Mouse (Mus musculus): Measurements from ENCODE around the gene Olfr91. TPM values are rescaled to one million over a fixed set of nuclear protein-coding genes. Genes with fewer than 3 reads are reported as not detected.

Olfr91 gene
- polyA plus RNA-seq, 1 experiment: not detected

- Histone ChIP-seq H3K4me1 (ENCODE audit: control insufficient read depth, insufficient read depth, insufficient read length) (no peaks in the 10 kb centered on the region), H3K36me3 (ENCODE audit: control insufficient read depth, insufficient read depth, low read length) (peaks cover 13% of the 10 kb centered on the region), H3K4me3 (ENCODE audit: extremely low read depth, insufficient read depth, insufficient read length) (no peak overlapping the region), H3K27ac (ENCODE audit: insufficient read depth, low read length) (no peak overlapping the region), H3K27me3 (ENCODE audit: control insufficient read depth, insufficient read depth, low read length) (no peaks in the 10 kb centered on the region)
- no peak for DNase-seq (ENCODE audit: low read depth in 1 of 2, low spot score in 2 of 2)
- TF ChIP-seq CTCF (IDR thresholded peaks at IDR 0.05; ENCODE audit: extremely low read depth, insufficient read depth, insufficient read length, insufficient replicate concordance) (no peak), POLR2A (IDR thresholded peaks at IDR 0.05; ENCODE audit: low read depth, low read length) (no peak)
- 90% methylated on average over 11 of the region's 11 CpGs for WGBS
Observed at GRCm38 (mm10) chr17:37063686-37064495, 34.2 kb downstream of the Olfr91 start.

DNA sequence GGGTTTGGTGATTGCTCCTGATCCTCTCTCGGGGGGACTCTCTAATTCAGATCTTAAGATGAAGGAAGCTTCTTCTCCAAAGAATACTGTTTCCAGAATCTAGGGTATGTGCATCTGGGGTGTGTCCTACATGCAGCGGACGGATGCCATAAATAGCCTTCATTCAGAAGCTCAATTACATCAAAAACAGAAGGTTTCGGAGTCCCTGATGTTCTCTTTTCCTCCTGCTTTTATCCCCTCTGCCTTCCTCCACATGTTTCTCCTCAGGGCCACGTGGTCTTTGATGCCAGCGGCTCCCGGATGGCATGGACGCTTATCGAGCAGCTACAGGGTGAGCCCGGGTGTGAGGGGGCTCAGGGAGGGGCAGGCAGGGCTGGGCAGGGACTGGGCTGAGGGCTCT is 35.0 kb downstream of the Olfr91 start:
- H3K27me3 ChIP-seq (ENCODE audit: control insufficient read depth, insufficient read depth, low read length): no peaks in the 10 kb centered on the region
- no peak overlapping the region for H3K27ac ChIP-seq (ENCODE audit: insufficient read depth, low read length)
- no peak overlapping the region for H3K4me3 ChIP-seq (ENCODE audit: extremely low read depth, insufficient read depth, insufficient read length)
- H3K36me3 ChIP-seq (ENCODE audit: control insufficient read depth, insufficient read depth, low read length): peaks cover 15% of the 10 kb centered on the region
- H3K4me1 ChIP-seq (ENCODE audit: control insufficient read depth, insufficient read depth, insufficient read length): no peaks in the 10 kb centered on the region
- DNase-seq (ENCODE audit: low read depth in 1 of 2, low spot score in 2 of 2): no peak
- TF ChIP-seq POLR2A (IDR thresholded peaks at IDR 0.05; ENCODE audit: low read depth, low read length) (no peak), CTCF (IDR thresholded peaks at IDR 0.05; ENCODE audit: extremely low read depth, insufficient read depth, insufficient read length, insufficient replicate concordance) (no peak)
- WGBS: 88% methylated on average over 10 of the region's 10 CpGs

GRCm38 (mm10) chr17:37062101-37062641 is 35.9 kb downstream of the Olfr91 start:
- Histone ChIP-seq H3K36me3 (ENCODE audit: control insufficient read depth, insufficient read depth, low read length) (peaks cover 15% of the 10 kb centered on the region), H3K27me3 (ENCODE audit: control insufficient read depth, insufficient read depth, low read length) (no peaks in the 10 kb centered on the region), H3K4me3 (ENCODE audit: extremely low read depth, insufficient read depth, insufficient read length) (no peak overlapping the region), H3K27ac (ENCODE audit: insufficient read depth, low read length) (no peak overlapping the region), H3K4me1 (ENCODE audit: control insufficient read depth, insufficient read depth, insufficient read length) (no peaks in the 10 kb centered on the region)
- no peak for DNase-seq (ENCODE audit: low read depth in 1 of 2, low spot score in 2 of 2)
- TF ChIP-seq POLR2A (IDR thresholded peaks at IDR 0.05; ENCODE audit: low read depth, low read length): no peak
- TF ChIP-seq CTCF (IDR thresholded peaks at IDR 0.05; ENCODE audit: extremely low read depth, insufficient read depth, insufficient read length, insufficient replicate concordance): no peak
- WGBS: 92% methylated on average over 10 of the region's 10 CpGs

- Histone ChIP-seq H3K27ac (ENCODE audit: insufficient read depth, low read length) (no peak overlapping the region), H3K27me3 (ENCODE audit: control insufficient read depth, insufficient read depth, low read length) (no peaks in the 10 kb centered on the region), H3K4me3 (ENCODE audit: extremely low read depth, insufficient read depth, insufficient read length) (no peak overlapping the region), H3K4me1 (ENCODE audit: control insufficient read depth, insufficient read depth, insufficient read length) (no peaks in the 10 kb centered on the region), H3K36me3 (ENCODE audit: control insufficient read depth, insufficient read depth, low read length) (peaks cover 15% of the 10 kb centered on the region)
- no peak for DNase-seq (ENCODE audit: low read depth in 1 of 2, low spot score in 2 of 2)
- WGBS: 91% methylated on average over 3 of the region's 3 CpGs
- TF ChIP-seq CTCF (IDR thresholded peaks at IDR 0.05; ENCODE audit: extremely low read depth, insufficient read depth, insufficient read length, insufficient replicate concordance) (no peak), POLR2A (IDR thresholded peaks at IDR 0.05; ENCODE audit: low read depth, low read length) (no peak)
Observed at GRCm38 (mm10) chr17:37061435-37061834, 36.6 kb downstream of the Olfr91 start.

DNA sequence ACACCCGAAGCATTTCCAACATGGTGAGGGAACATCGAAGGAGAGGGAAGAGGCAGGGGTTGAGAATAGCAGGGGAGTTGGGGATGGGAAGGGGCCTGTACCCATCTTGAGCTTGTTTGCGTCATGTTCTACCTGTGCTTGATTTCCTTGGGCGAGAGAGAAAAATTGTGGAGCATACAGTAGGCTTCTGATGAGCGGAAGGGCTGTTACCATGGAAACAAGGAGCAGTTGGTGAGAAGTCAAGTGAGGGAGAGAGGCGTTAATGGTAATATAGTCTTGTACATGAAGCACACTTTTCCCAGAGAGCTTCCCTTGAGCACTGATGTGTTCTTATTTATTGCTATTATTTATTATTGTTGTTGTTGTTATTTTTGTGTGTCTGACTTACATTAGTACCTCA is 41.1 kb downstream of the Olfr91 start:
- Histone ChIP-seq H3K27me3 (ENCODE audit: control insufficient read depth, insufficient read depth, low read length) (no peaks in the 10 kb centered on the region), H3K27ac (ENCODE audit: insufficient read depth, low read length) (no peak overlapping the region), H3K4me3 (ENCODE audit: extremely low read depth, insufficient read depth, insufficient read length) (no peak overlapping the region), H3K36me3 (ENCODE audit: control insufficient read depth, insufficient read depth, low read length) (peaks cover 9% of the 10 kb centered on the region), H3K4me1 (ENCODE audit: control insufficient read depth, insufficient read depth, insufficient read length) (no peaks in the 10 kb centered on the region)
- TF ChIP-seq CTCF (IDR thresholded peaks at IDR 0.05; ENCODE audit: extremely low read depth, insufficient read depth, insufficient read length, insufficient replicate concordance) (no peak), POLR2A (IDR thresholded peaks at IDR 0.05; ENCODE audit: low read depth, low read length) (no peak)
- DNase-seq (ENCODE audit: low read depth in 1 of 2, low spot score in 2 of 2): no peak
- 92% methylated on average over 6 of the region's 6 CpGs for WGBS

DNA sequence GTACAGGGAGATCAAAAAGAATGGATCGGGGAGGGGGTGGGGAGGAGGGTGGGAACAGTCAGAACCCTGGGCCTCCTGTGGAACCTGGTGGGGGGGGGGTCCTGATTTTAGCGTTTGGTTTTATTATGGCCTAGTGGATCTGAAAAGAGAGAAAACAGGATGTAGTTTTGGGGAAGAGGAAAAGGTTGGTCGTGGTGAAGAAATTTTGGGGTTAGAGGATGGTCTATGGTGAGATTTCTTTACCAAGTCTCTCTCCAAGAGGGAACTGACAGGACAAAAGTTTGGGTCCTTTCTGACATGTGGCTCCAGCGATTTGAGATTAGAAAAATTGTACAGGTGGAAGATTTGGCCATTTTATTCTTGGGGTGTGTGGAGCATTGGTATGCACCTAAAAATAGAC is 46.3 kb downstream of the Olfr91 start:
- no peak for DNase-seq (ENCODE audit: low read depth in 1 of 2, low spot score in 2 of 2)
- peaks cover 3% of the 10 kb centered on the region; the same call in 1 of the 2 replicates for H3K27me3 ChIP-seq (ENCODE audit: control insufficient read depth, insufficient read depth, low read length)
- WGBS: 34% methylated on average over 4 of the region's 4 CpGs
- peaks cover 4% of the 10 kb centered on the region; the same call in 1 of the 2 replicates for H3K36me3 ChIP-seq (ENCODE audit: control insufficient read depth, insufficient read depth, low read length)
- no peak overlapping the region for H3K4me3 ChIP-seq (ENCODE audit: extremely low read depth, insufficient read depth, insufficient read length)
- no peak overlapping the region for H3K27ac ChIP-seq (ENCODE audit: insufficient read depth, low read length)
- TF ChIP-seq CTCF (IDR thresholded peaks at IDR 0.05; ENCODE audit: extremely low read depth, insufficient read depth, insufficient read length, insufficient replicate concordance): no peak
- no peak for TF ChIP-seq POLR2A (IDR thresholded peaks at IDR 0.05; ENCODE audit: low read depth, low read length)
- peaks cover 13% of the 10 kb centered on the region; the same call in 1 of the 2 replicates for H3K4me1 ChIP-seq (ENCODE audit: control insufficient read depth, insufficient read depth, insufficient read length)

- no peak for DNase-seq (ENCODE audit: low read depth in 1 of 2, low spot score in 2 of 2)
- H3K4me1 ChIP-seq (ENCODE audit: control insufficient read depth, insufficient read depth, insufficient read length): peaks cover 16% of the 10 kb centered on the region
- peak overlapping the region; percentile 16; the same call in 1 of the 2 replicates for H3K4me3 ChIP-seq (ENCODE audit: extremely low read depth, insufficient read depth, insufficient read length)
- peaks cover 5% of the 10 kb centered on the region; the same call in 1 of the 2 replicates for H3K27me3 ChIP-seq (ENCODE audit: control insufficient read depth, insufficient read depth, low read length)
- H3K36me3 ChIP-seq (ENCODE audit: control insufficient read depth, insufficient read depth, low read length): peaks cover 3% of the 10 kb centered on the region; the same call in 1 of the 2 replicates
- H3K27ac ChIP-seq (ENCODE audit: insufficient read depth, low read length): no peak overlapping the region
- 41% methylated on average over 24 of the region's 27 CpGs for WGBS
- TF ChIP-seq POLR2A (IDR thresholded peaks at IDR 0.05; ENCODE audit: low read depth, low read length) (no peak), CTCF (IDR thresholded peaks at IDR 0.05; ENCODE audit: extremely low read depth, insufficient read depth, insufficient read length, insufficient replicate concordance) (no peak)
Observed at GRCm38 (mm10) chr17:37050876-37051275, 47.2 kb downstream of the Olfr91 start.

Measured in spleen, adult 2 months (tissue).